Mouse (Mus musculus) liver, embryonic 13.5 days (tissue): ENCODE measurements around the gene Cnksr3. TPM values are rescaled to one million over a fixed set of nuclear protein-coding genes. Genes with fewer than 3 reads are reported as not detected.

Source experiments
- ATAC-seq: fragments of 200-750 bp; cut with Nextera tagmentation; 2 replicates; pipeline ENCODE4 v1.8.0; 2017; ENCODE audit warnings: low read depth, mild to moderate bottlenecking, moderate number of reproducible peaks, moderate library complexity
- DNase-seq: peaks from one replicate; pipeline ENCODE4 v3.0.0; 2022
- H3K27ac ChIP-seq: fragments of 300-500 bp; sonication (generic); 2 replicates; pipeline ENCODE4 v1.5.1; 2015; ENCODE audit warnings: moderate library complexity, mild to moderate bottlenecking, inconsistent platforms
- H3K27me3 ChIP-seq: fragments of 300-500 bp; sonication (generic); 2 replicates; pipeline ENCODE4 v1.6.1; 2015; ENCODE audit warnings: mild to moderate bottlenecking, inconsistent platforms
- H3K36me3 ChIP-seq: fragments of 300-500 bp; sonication (generic); 2 replicates; pipeline ENCODE4 v1.6.1; 2015; ENCODE audit warnings: mild to moderate bottlenecking, inconsistent platforms
- H3K4me1 ChIP-seq: fragments of 300-500 bp; sonication (generic); replicated peaks from 2 replicates; pipeline ENCODE4 v1.6.1; 2015; ENCODE audit warnings: inconsistent platforms
- H3K4me2 ChIP-seq: fragments of 300-500 bp; sonication (generic); 2 replicates; pipeline ENCODE4 v1.6.1; 2015; ENCODE audit warnings: inconsistent platforms, mild to moderate bottlenecking, moderate library complexity
- H3K4me3 ChIP-seq: fragments of 300-500 bp; sonication (generic); replicated peaks from 2 replicates; pipeline ENCODE4 v1.5.1; 2015; ENCODE audit warnings: mild to moderate bottlenecking, inconsistent platforms
- H3K9ac ChIP-seq: fragments of 300-500 bp; sonication (generic); 2 replicates; pipeline ENCODE4 v1.6.1; 2015; ENCODE audit warnings: mild to moderate bottlenecking, inconsistent platforms
- H3K9me3 ChIP-seq: fragments of 300-500 bp; sonication (generic); replicated peaks from 2 replicates; pipeline ENCODE4 v1.6.1; 2016; ENCODE audit warnings: inconsistent platforms
- WGBS: fragments of 180-500 bp; shearing (Covaris S2); methylation state at CpG from one replicate; pipeline ENCODE4 v1.1.7; 2015; ENCODE audit not compliant: insufficient replicate concordance; 5-methylcytosine and 5-hydroxymethylcytosine counted together
- polyA plus RNA-seq: library from polyadenylated mRNA; unstranded; fragments of >200 nt; fragmentation: Nextera tagmentation; extraction: Ambion mirVana; gene quantifications from 2 replicates; pipeline ENCODE4 v1.2.1, GENCODE M21; 2015

The Cnksr3 gene
- polyA plus RNA-seq, 1 experiment from 2014 or later: 3.1 TPM

GRCm38 (mm10) chr10:7174480-7174879 lies 37.6 kb downstream of the Cnksr3 start:
- 28% methylated on average over 2 of the region's 2 CpGs for WGBS
- ATAC-seq: no peak

DNA sequence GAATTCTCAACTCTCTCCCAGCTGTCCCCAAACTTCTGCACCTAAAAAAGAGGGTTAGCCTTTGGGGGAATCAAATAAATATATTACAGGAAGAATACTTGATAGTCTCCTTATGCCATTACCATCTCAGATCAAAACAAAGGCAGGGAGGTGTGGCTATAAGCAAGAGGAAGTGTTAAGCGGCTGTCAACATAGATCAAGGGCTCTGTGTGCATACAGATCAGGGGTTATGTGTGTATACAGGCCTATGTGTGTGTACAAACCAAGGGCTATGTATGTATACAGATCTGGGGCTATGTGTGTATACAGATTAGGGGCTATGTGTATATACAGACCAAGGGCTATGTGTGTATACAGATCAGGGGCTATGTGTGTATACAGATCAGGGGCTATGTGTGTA lies 38.9 kb downstream of the Cnksr3 start:
- DNase-seq (no peak), ATAC-seq (no peak)
- WGBS: 47% methylated on average over 1 of the region's 1 CpGs
- Histone ChIP-seq H3K9ac (no peak overlapping the region), H3K4me3 (no peak overlapping the region), H3K27ac (no peak overlapping the region), H3K4me2 (no peak overlapping the region), H3K36me3 (no peaks in the 10 kb centered on the region), H3K27me3 (no peaks in the 10 kb centered on the region), H3K9me3 (no peaks in the 10 kb centered on the region), H3K4me1 (0 out of 2 replicates have a peak, but pooled peaks cover 8% of the 10 kb centered on the region)

More at GRCm38 (mm10) chr10:7174480-7174879, 37.6 kb downstream of the Cnksr3 start:
- Histone ChIP-seq H3K36me3 (no peaks in the 10 kb centered on the region), H3K4me2 (no peak overlapping the region), H3K4me3 (no peak overlapping the region), H3K27ac (no peak overlapping the region), H3K9me3 (no peaks in the 10 kb centered on the region), H3K4me1 (peaks cover 21% of the 10 kb centered on the region), H3K27me3 (no peaks in the 10 kb centered on the region), H3K9ac (no peak overlapping the region)
- no peak for DNase-seq

DNA sequence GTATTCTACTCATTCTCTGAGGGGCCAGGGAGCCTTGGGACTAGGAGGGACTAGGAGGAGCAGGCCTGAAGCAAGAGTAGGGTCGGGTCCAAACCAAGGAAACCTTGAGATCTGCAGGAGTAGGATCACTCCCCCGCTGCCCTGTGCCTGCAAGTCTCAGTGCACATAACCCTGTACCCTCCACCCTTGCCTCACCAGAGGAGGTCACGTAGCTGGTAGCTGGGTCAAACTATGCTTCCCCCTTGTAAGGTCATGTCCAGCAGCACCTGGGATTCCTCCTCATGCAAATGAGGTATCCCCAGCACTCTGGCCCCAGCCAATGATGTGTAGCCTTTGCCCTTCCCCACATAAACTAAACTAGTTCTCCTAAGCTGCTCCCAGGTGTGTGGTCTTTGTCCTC lies 41.6 kb downstream of the Cnksr3 start:
- Histone ChIP-seq H3K27ac (no peak overlapping the region), H3K4me3 (no peak overlapping the region), H3K27me3 (no peaks in the 10 kb centered on the region), H3K36me3 (no peaks in the 10 kb centered on the region), H3K9ac (no peak overlapping the region), H3K4me2 (no peak overlapping the region), H3K9me3 (no peaks in the 10 kb centered on the region), H3K4me1 (0 out of 2 replicates have a peak, but pooled peaks cover 3% of the 10 kb centered on the region)
- ATAC-seq: peak; percentile 15; the same call in 1 of the 2 replicates
- DNase-seq: no peak
- 62% methylated on average over 3 of the region's 3 CpGs for WGBS

- Histone ChIP-seq H3K4me2 (no peak overlapping the region), H3K27ac (no peak overlapping the region), H3K27me3 (no peaks in the 10 kb centered on the region), H3K4me3 (no peak overlapping the region), H3K9me3 (no peaks in the 10 kb centered on the region), H3K36me3 (0 out of 2 replicates have a peak, but pooled peaks cover 3% of the 10 kb centered on the region), H3K9ac (no peak overlapping the region), H3K4me1 (peaks cover 34% of the 10 kb centered on the region)
- ATAC-seq: no peak
- no peak for DNase-seq
- 84% methylated on average over 12 of the region's 12 CpGs for whole genome bisulfite sequencing
Measured at GRCm38 (mm10) chr10:7163031-7163430, 49.0 kb downstream of the Cnksr3 start.

- no peak for DNase-seq
- Histone ChIP-seq H3K4me3 (no peak overlapping the region), H3K27me3 (no peaks in the 10 kb centered on the region), H3K36me3 (0 out of 2 replicates have a peak, but pooled peaks cover 5% of the 10 kb centered on the region), H3K4me2 (no peak overlapping the region), H3K9me3 (no peaks in the 10 kb centered on the region), H3K4me1 (peaks cover 35% of the 10 kb centered on the region), H3K27ac (peak overlapping the region; percentile 63), H3K9ac (no peak overlapping the region)
- peak; percentile 42 for ATAC-seq
- WGBS: 62% methylated on average over 7 of the region's 7 CpGs
Measured at GRCm38 (mm10) chr10:7159061-7159511, 53.0 kb downstream of the Cnksr3 start.

- DNase-seq: no peak
- H3K9ac ChIP-seq: no peak overlapping the region
- H3K27ac ChIP-seq: peak overlapping the region; percentile 63
- H3K4me3 ChIP-seq: no peak overlapping the region
- no peak overlapping the region for H3K4me2 ChIP-seq
- H3K36me3 ChIP-seq: peaks cover 8% of the 10 kb centered on the region; the same call in 1 of the 2 replicates
- peaks cover 30% of the 10 kb centered on the region for H3K4me1 ChIP-seq
- no peaks in the 10 kb centered on the region for H3K9me3 ChIP-seq
- H3K27me3 ChIP-seq: no peaks in the 10 kb centered on the region
- WGBS: 58% methylated on average over 15 of the region's 15 CpGs
- peak; percentile 25 for ATAC-seq
Measured at GRCm38 (mm10) chr10:7158285-7159060, 53.6 kb downstream of the Cnksr3 start.

- no peak for ATAC-seq
- WGBS: 73% methylated on average over 5 of the region's 5 CpGs
Measured at GRCm38 (mm10) chr10:7154877-7155276, 57.2 kb downstream of the Cnksr3 start.

GRCm38 (mm10) chr10:7152926-7153325 lies 59.1 kb downstream of the Cnksr3 start:
- no peak overlapping the region for H3K9ac ChIP-seq
- no peak overlapping the region for H3K4me3 ChIP-seq
- DNase-seq (no peak), ATAC-seq (no peak)
- no peak overlapping the region for H3K27ac ChIP-seq
- peaks cover 7% of the 10 kb centered on the region; the same call in 1 of the 2 replicates for H3K4me1 ChIP-seq
- no peaks in the 10 kb centered on the region for H3K9me3 ChIP-seq
- WGBS: 62% methylated on average over 4 of the region's 4 CpGs
- no peaks in the 10 kb centered on the region for H3K27me3 ChIP-seq
- H3K4me2 ChIP-seq: no peak overlapping the region
- peaks cover 12% of the 10 kb centered on the region; the same call in 1 of the 2 replicates for H3K36me3 ChIP-seq

More at GRCm38 (mm10) chr10:7154877-7155276, 57.2 kb downstream of the Cnksr3 start:
- Histone ChIP-seq H3K4me3 (no peak overlapping the region), H3K36me3 (peaks cover 10% of the 10 kb centered on the region; the same call in 1 of the 2 replicates), H3K4me2 (no peak overlapping the region), H3K4me1 (peaks cover 25% of the 10 kb centered on the region; the same call in 1 of the 2 replicates), H3K27me3 (no peaks in the 10 kb centered on the region), H3K9ac (no peak overlapping the region), H3K9me3 (no peaks in the 10 kb centered on the region), H3K27ac (no peak overlapping the region)
- no peak for DNase-seq

DNA sequence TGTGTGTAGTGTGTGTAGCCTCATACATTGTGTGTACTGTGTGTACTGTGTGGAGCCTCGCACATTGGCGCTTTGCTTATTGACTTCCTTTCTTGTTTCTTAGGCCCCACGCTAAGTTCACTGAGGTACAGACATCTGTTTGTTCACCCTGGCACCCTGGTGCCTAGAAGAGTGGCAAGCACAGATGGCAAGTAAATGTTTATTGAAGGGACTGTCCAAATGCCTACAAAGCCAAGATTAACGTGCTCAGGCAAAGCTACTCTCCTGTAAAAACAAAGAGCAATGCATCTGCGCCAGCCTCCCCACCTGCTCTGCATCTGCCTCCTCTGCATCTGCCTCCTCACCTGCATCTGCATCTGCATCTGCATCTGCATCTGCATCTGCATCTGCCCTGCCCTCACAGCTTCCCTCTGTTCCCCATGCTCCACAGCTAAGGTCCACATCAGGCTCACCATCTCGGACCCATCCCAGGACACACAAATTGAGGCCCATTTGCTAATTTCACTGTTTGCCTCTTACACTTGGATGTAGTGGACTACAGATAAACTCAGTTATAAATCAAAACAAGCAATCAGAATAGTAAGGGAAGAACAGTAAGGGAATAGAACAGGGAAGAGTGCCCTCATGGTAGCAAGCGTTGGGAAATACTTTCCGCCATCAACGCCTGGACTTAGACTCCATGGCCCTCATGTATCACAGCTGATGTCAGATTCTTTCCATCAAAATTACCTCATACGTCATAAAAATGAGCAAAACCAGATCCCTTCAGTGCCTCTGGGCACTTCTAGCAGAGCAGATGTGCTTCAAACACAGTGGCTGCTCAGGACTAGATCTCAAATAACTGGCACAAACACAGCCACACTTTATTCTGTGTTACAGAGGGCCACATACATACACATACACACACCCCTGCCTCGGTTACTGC lies 62.1 kb downstream of the Cnksr3 start:
- H3K27ac ChIP-seq: no peak overlapping the region
- H3K36me3 ChIP-seq: peaks cover 12% of the 10 kb centered on the region; the same call in 1 of the 2 replicates
- peaks cover 4% of the 10 kb centered on the region; the same call in 1 of the 2 replicates for H3K4me1 ChIP-seq
- H3K9me3 ChIP-seq: no peaks in the 10 kb centered on the region
- DNase-seq (no peak), ATAC-seq (no peak)
- WGBS: 80% methylated on average over 11 of the region's 11 CpGs
- no peak overlapping the region for H3K4me3 ChIP-seq
- H3K27me3 ChIP-seq: no peaks in the 10 kb centered on the region
- no peak overlapping the region for H3K4me2 ChIP-seq
- no peak overlapping the region for H3K9ac ChIP-seq

GRCm38 (mm10) chr10:7145614-7146013 lies 66.4 kb downstream of the Cnksr3 start:
- no peak for DNase-seq

More at GRCm38 (mm10) chr10:7145614-7146013, 66.4 kb downstream of the Cnksr3 start:
- H3K9ac ChIP-seq: no peak overlapping the region
- no peak overlapping the region for H3K4me3 ChIP-seq
- H3K9me3 ChIP-seq: no peaks in the 10 kb centered on the region
- H3K36me3 ChIP-seq: 0 out of 2 replicates have a peak, but pooled peaks cover 3% of the 10 kb centered on the region
- H3K4me1 ChIP-seq: no peaks in the 10 kb centered on the region
- H3K27ac ChIP-seq: no peak overlapping the region
- no peak overlapping the region for H3K4me2 ChIP-seq
- WGBS: 58% methylated on average over 5 of the region's 5 CpGs
- H3K27me3 ChIP-seq: no peaks in the 10 kb centered on the region
- ATAC-seq: no peak
